Mouse (Mus musculus) limb, embryonic 10.5 days (tissue): ENCODE results near the gene Wnk2. TPM values are rescaled to one million over a fixed set of nuclear protein-coding genes. Genes with fewer than 3 reads are reported as not detected.

Source experiments
- DNase-seq: peaks from one replicate; pipeline ENCODE4 v3.0.0-alpha.2; 2017; ENCODE audit warnings: low spot score
- H3K27ac ChIP-seq: fragments of 300-500 bp; sonication (generic); 2 replicates; pipeline ENCODE4 v1.5.1; 2016; ENCODE audit warnings: mild to moderate bottlenecking
- H3K27me3 ChIP-seq: fragments of 300-500 bp; sonication (generic); 2 replicates; pipeline ENCODE4 v1.6.1; 2016; ENCODE audit warnings: low read depth, mild to moderate bottlenecking; ENCODE audit not compliant: poor library complexity, severe bottlenecking
- H3K36me3 ChIP-seq: fragments of 300-500 bp; sonication (generic); 2 replicates; pipeline ENCODE4 v1.6.1; 2016; ENCODE audit warnings: mild to moderate bottlenecking, moderate library complexity
- H3K4me1 ChIP-seq: fragments of 300-500 bp; sonication (generic); 2 replicates; pipeline ENCODE4 v1.6.1; 2016
- H3K4me3 ChIP-seq: fragments of 300-500 bp; sonication (generic); 2 replicates; pipeline ENCODE4 v1.5.1; 2016; ENCODE audit warnings: mild to moderate bottlenecking, moderate library complexity
- H3K9me3 ChIP-seq: fragments of 300-500 bp; sonication (generic); replicated peaks from 2 replicates; pipeline ENCODE4 v1.6.1; 2016; ENCODE audit warnings: mild to moderate bottlenecking
- WGBS: fragments of 180-500 bp; shearing (Covaris S2); methylation state at CpG from one replicate; pipeline ENCODE4 v1.1.7; 2016; 5-methylcytosine and 5-hydroxymethylcytosine counted together
- polyA plus RNA-seq: library from polyadenylated mRNA; unstranded; fragments of >200 nt; fragmentation: Nextera tagmentation; extraction: Ambion mirVana; gene quantifications from 2 replicates; pipeline ENCODE4 v1.2.1, GENCODE M21; 2016

The Wnk2 gene
- polyA plus RNA-seq, 1 experiment from 2014 or later = 1.3 TPM

DNA sequence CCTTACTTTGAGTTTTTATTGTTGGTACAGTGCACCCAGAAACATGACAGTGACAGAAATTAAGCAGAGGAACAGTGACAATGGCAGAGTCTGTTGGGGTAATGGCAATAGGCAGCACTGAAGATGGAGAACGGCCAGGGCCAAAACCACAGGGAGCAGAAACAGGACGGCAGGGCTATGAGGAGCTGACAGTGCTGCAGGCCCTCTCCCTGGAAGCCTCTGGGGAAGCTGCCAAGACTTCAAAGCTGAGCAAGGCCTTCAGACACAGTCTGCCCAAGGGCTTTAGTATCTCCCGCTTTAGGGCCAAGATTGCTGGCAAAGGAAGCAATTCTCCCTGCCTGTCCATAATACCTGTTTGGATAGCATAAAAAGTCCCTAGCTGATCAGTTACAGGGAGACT is 146.1 kb downstream of the Wnk2 start:
- 65% methylated on average over 3 of the region's 3 CpGs for WGBS
- Histone ChIP-seq H3K36me3 (no peaks in the 10 kb centered on the region), H3K4me3 (no peak overlapping the region), H3K9me3 (no peaks in the 10 kb centered on the region), H3K4me1 (no peaks in the 10 kb centered on the region), H3K27me3 (no peaks in the 10 kb centered on the region), H3K27ac (no peak overlapping the region)
- no peak for DNase-seq

DNA sequence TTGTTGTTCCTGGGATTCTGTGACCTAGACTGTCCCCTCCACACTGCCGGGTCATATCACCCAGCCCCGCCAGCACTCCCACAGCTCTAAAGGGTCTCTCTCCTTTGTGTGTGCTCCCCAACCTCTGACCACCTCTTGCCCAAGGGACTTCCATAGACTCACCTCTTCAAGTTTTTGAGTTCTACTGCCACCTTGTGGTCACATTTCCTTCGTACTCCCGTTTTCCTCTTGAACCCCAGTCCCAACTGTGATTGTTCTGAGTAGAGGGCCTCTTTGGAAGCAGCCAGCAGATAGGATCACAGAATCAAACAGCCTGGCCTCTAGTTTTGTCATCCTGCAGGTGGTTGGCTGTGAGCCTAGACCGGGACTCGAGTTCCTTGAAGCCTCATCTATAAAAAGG is 149.2 kb downstream of the Wnk2 start:
- no peak overlapping the region for H3K4me3 ChIP-seq
- H3K27ac ChIP-seq = no peak overlapping the region
- H3K9me3 ChIP-seq = no peaks in the 10 kb centered on the region
- H3K36me3 ChIP-seq = no peaks in the 10 kb centered on the region
- peaks cover 11% of the 10 kb centered on the region for H3K4me1 ChIP-seq
- WGBS = 15% methylated on average over 6 of the region's 6 CpGs
- peak; percentile 61 for DNase-seq
- H3K27me3 ChIP-seq = no peaks in the 10 kb centered on the region

DNA sequence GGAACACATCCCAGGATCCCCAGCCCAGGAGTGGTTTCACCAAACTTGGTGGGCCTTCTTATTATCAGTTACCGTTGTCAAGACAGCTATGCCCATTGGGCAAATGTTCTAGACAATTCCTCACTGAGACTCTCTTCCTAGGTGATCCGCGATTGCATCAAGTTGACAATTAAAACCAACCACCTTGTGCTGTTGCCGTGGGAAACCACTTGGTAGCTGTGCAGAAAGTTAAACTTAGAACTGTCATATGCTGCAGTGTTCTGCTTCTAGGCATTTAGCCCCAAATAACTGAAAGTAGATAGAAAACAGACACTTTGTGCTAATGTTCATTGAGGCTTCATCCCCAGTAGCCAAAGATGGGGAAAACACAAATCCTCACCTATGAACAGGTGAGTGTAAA is 151.1 kb downstream of the Wnk2 start:
- WGBS = 94% methylated on average over 4 of the region's 4 CpGs
- no peak for DNase-seq
- Histone ChIP-seq H3K9me3 (no peaks in the 10 kb centered on the region), H3K36me3 (no peaks in the 10 kb centered on the region), H3K27ac (no peak overlapping the region), H3K27me3 (no peaks in the 10 kb centered on the region), H3K4me3 (no peak overlapping the region), H3K4me1 (peaks cover 11% of the 10 kb centered on the region)

DNA sequence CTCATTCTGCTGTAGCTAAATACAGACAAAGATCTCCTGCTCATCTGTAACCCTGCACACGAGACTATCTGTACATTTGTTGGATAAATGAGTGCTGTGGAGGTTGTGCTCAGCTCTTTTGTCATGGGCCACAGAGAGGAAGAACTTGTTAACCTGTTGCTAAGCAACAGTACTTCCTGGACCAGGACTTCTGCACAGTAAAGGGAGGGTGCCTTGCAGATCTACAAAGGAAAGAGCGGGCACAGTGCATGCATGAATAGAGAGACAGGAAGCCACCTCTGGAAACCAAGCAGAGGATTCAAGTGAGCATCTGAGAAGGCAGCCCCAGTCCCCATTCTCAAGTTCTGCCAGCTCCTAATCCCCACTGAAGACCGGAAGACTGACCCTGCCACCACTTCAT is 152.9 kb downstream of the Wnk2 start:
- Histone ChIP-seq H3K9me3 (no peaks in the 10 kb centered on the region), H3K27ac (peak overlapping the region; percentile 4; the same call in 1 of the 2 replicates), H3K4me3 (no peak overlapping the region), H3K4me1 (peaks cover 11% of the 10 kb centered on the region), H3K36me3 (no peaks in the 10 kb centered on the region), H3K27me3 (no peaks in the 10 kb centered on the region)
- DNase-seq = no peak
- WGBS = 54% methylated on average over 3 of the region's 3 CpGs

DNA sequence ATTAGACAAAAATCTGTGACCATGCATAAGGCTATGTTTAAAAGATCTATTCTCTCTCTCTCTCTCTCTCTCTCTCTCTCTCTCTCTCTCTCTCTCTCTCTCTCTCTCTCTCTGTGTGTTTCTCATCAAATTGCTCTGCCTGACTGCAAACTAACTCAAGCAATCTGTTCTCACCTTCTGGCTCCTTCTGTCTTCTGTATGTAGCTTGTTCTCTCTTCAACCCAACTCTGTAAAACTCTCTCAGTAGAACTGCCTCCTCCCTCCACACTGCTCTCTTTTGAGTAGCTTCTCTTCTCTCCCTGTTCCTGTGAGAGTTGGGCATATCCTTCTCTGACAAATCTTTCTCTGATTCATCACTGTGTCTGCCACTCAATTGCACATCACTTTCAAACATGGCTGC is 154.9 kb downstream of the Wnk2 start:
- Histone ChIP-seq H3K4me3 (no peak overlapping the region), H3K4me1 (peaks cover 11% of the 10 kb centered on the region), H3K9me3 (no peaks in the 10 kb centered on the region), H3K27ac (no peak overlapping the region), H3K27me3 (no peaks in the 10 kb centered on the region), H3K36me3 (no peaks in the 10 kb centered on the region)
- no peak for DNase-seq

DNA sequence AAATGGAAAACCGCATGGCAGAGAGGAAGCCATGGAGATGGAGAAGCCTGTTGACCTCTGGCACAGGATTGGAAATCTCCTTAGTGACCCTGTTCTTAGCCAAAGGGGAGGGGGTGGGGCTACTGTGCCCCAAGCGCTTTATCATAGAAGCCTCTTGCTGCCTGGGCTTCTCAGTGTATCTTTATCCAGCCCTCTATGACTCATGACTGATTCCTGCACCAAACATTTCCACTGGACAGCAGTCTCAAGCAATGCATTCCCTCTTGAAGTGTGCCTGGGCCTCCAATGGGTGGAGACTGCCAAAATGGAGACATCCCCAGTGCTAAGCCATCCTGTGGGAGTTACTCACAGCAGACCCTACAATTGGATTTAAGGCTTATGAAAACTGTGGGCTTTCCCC is 157.7 kb downstream of the Wnk2 start:
- Histone ChIP-seq H3K27me3 (no peaks in the 10 kb centered on the region), H3K9me3 (no peaks in the 10 kb centered on the region), H3K4me1 (peaks cover 8% of the 10 kb centered on the region), H3K27ac (no peak overlapping the region), H3K4me3 (no peak overlapping the region), H3K36me3 (no peaks in the 10 kb centered on the region)
- no peak for DNase-seq
- WGBS = 87% methylated on average over 2 of the region's 2 CpGs

Other genes starting within 250 kb of the Wnk2 start
- 15.3 and 16.7 TPM in 2 replicates for gene Fam120a, start 180.0 kb downstream of the Wnk2 start, polyA plus RNA-seq
- gene Ninj1, start 39.5 kb upstream of the Wnk2 start, polyA plus RNA-seq = 22.2 and 23.3 TPM in 2 replicates
- gene Card19, start 68.0 kb upstream of the Wnk2 start, polyA plus RNA-seq = 23.6 and 29.2 TPM in 2 replicates
- 0.45 and 0.51 TPM in 2 replicates for gene Susd3, start 100.7 kb upstream of the Wnk2 start, polyA plus RNA-seq
- 0.62 and 0.83 TPM in 2 replicates for gene Fgd3, start 172.3 kb upstream of the Wnk2 start, polyA plus RNA-seq
- 27.0 and 31.2 TPM in 2 replicates for gene Bicd2, start 193.6 kb upstream of the Wnk2 start, polyA plus RNA-seq